Mouse (Mus musculus): ENCODE data around the gene Dazap1. TPM values are rescaled to one million over a fixed set of nuclear protein-coding genes. Genes with fewer than 3 reads are reported as not detected.

Dazap1 gene
- total and polyA plus RNA-seq, 2 experiments from 2014 or later: 30.3 to 96.2 TPM

DNA sequence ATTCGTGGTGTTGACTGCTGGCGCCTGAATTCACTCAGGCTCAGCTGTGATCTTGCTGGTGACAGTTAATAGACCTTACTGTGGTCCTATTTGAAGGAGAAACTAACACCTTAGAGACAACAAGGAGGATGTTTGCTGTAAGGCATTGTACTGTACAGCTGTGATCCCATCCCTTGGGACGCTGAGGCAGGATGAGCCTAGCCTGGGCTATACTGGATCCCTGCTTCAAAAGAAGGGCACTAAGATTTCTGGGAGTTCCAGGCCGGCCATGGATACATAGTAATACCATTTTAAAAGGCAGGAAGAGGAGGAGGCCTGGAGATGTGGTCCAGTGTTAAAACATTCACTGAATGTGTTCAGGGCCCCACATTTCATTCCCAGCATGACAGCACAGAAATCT is 10.7 kb upstream of the Dazap1 start:
- no peaks in the 10 kb centered on the region for H3K9me3 ChIP-seq (replicated peaks; ENCODE audit: control insufficient read depth, low read length)
- WGBS: 80% methylated on average over 4 of the region's 4 CpGs

DNA sequence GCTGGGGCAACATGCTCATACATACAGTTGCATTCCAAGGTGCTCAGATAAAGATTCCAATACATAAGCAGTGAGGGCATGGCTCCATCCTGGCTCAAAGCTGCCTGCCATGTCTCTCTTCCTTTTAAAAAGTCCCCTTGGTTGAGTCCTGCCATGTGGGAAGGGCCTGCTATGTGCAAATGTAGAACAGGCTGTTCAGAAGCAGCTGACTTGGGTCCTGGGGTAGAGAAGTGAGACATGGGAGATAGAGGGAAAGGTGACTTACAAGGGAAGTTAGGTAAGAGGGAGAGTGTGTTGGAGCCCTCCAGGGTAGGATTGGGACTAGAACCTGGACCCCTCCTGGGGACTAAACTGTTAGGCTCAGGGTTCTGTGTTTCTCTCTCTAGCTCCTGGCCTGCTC is 9.3 kb upstream of the Dazap1 start:
- Histone ChIP-seq H3K27me3 (ENCODE audit: control insufficient read depth, insufficient read depth, low read length) (no peaks in the 10 kb centered on the region), H3K9me3 (replicated peaks; ENCODE audit: control insufficient read depth, low read length) (no peaks in the 10 kb centered on the region), H3K9ac (replicated peaks; ENCODE audit: low read depth, low read length) (no peak overlapping the region), H3K27ac (ENCODE audit: low read depth) (peak overlapping the region; percentile 43; the same call in 1 of the 2 replicates), H3K4me2 (ENCODE audit: low read depth, low read length) (no peak overlapping the region), H3K36me3 (replicated peaks; ENCODE audit: control insufficient read depth, insufficient read depth, low read length) (peaks cover 44% of the 10 kb centered on the region), H3K4me3 (ENCODE audit: low read depth, low read length) (no peak overlapping the region), H3K4me1 (ENCODE audit: control insufficient read depth, insufficient read depth) (peaks cover 7% of the 10 kb centered on the region; the same call in 1 of the 2 replicates)
- no peak for DNase-seq (ENCODE audit: low spot score)
- ATAC-seq (ENCODE audit: insufficient read depth, low read depth): no peak
- TF ChIP-seq CTCF (IDR thresholded peaks at IDR 0.05; ENCODE audit: low read depth): no peak
- no peak for TF ChIP-seq EP300 (IDR thresholded peaks at IDR 0.05; ENCODE audit: low read depth)

More for the DNA sequence above, 10.7 kb upstream of the Dazap1 start:
- peaks cover 7% of the 10 kb centered on the region; the same call in 1 of the 2 replicates for H3K4me1 ChIP-seq (ENCODE audit: control insufficient read depth, insufficient read depth)
- peak overlapping the region; percentile 72; the same call in 1 of the 2 replicates for H3K4me3 ChIP-seq (ENCODE audit: low read depth, low read length)
- TF ChIP-seq CTCF (IDR thresholded peaks at IDR 0.05; ENCODE audit: low read depth): no peak
- ATAC-seq (ENCODE audit: insufficient read depth, low read depth) (no peak), DNase-seq (ENCODE audit: low spot score) (no peak)
- H3K27ac ChIP-seq (ENCODE audit: low read depth): 0 out of 2 replicates have a peak overlapping the region, but pooled peaks have one; percentile 92
- H3K27me3 ChIP-seq (ENCODE audit: control insufficient read depth, insufficient read depth, low read length): no peaks in the 10 kb centered on the region
- no peak overlapping the region for H3K9ac ChIP-seq (replicated peaks; ENCODE audit: low read depth, low read length)
- peaks cover 29% of the 10 kb centered on the region for H3K36me3 ChIP-seq (replicated peaks; ENCODE audit: control insufficient read depth, insufficient read depth, low read length)
- H3K4me2 ChIP-seq (ENCODE audit: low read depth, low read length): peak overlapping the region; percentile 79

DNA sequence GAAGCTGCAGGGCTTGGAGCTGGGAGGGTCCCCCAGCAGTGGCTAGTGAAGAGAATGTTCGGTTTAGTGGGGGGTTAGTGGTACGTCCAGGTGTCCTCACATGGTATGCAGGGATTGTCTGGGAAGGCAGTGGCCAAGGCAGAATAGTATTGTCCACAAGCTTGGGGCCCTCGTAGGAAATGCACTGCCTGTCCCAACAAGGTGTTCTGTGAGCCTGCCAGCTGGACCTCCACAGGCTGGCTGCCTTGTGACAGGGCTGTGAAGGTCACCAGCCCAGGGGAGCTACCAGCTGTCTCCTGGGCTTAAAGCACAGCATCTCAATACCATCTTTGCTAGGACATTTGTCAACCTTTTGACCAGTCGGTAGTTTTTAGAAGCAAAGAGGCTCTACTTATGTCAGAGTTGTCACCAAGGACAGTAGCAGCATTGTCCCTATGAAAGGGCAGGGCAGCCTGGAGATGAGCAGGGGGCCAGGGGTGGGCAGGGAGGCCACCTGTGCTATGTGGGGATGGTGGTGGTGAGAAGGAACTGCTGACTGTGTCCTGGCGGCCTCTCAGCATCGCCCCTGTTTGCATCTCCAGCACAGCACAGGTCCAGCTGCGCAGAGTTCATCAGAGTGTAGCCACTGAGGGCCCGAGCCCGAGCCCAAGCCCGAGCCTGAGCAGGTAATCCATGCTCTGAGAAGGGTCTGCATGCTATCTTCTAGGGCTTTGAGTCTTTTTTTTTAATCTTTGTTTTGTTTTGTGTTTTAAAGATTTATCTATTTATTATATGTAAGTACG is 8.6 kb upstream of the Dazap1 start:
- ATAC-seq (ENCODE audit: insufficient read depth, low read depth): no peak
- Histone ChIP-seq H3K4me3 (ENCODE audit: low read depth, low read length) (no peak overlapping the region), H3K9me3 (replicated peaks; ENCODE audit: control insufficient read depth, low read length) (no peaks in the 10 kb centered on the region), H3K27me3 (ENCODE audit: control insufficient read depth, insufficient read depth, low read length) (no peaks in the 10 kb centered on the region), H3K9ac (replicated peaks; ENCODE audit: low read depth, low read length) (no peak overlapping the region), H3K36me3 (replicated peaks; ENCODE audit: control insufficient read depth, insufficient read depth, low read length) (peaks cover 49% of the 10 kb centered on the region), H3K4me2 (ENCODE audit: low read depth, low read length) (no peak overlapping the region), H3K27ac (ENCODE audit: low read depth) (peak overlapping the region; percentile 43), H3K4me1 (ENCODE audit: control insufficient read depth, insufficient read depth) (peaks cover 7% of the 10 kb centered on the region; the same call in 1 of the 2 replicates)
- TF ChIP-seq CTCF (IDR thresholded peaks at IDR 0.05; ENCODE audit: low read depth): no peak
- no peak for TF ChIP-seq EP300 (IDR thresholded peaks at IDR 0.05; ENCODE audit: low read depth)
- WGBS: 84% methylated on average over 11 of the region's 11 CpGs
- no peak for DNase-seq (ENCODE audit: low spot score)

DNA sequence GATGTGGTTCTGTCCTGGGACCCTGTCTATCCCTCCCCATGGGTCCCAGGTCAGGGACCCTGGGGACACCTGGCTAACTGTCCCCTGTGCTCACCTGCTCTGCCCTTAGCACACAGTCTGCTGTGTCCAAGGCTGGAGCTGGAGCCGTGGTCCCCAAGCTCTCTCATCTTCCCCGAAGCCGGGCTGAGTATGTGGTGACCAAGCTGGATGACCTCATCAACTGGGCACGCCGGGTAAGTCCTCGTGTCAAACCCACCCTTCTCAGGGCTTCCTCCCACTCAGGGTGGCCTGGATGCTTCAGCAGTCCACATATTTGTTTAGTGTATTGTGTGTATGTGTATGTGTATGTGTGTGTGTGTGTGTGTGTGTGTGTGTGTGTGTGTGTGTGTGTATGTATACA is 7.7 kb upstream of the Dazap1 start:
- no peak overlapping the region for H3K4me3 ChIP-seq (ENCODE audit: low read depth, low read length)
- H3K27ac ChIP-seq (ENCODE audit: low read depth): no peak overlapping the region
- no peaks in the 10 kb centered on the region for H3K9me3 ChIP-seq (replicated peaks; ENCODE audit: control insufficient read depth, low read length)
- H3K4me2 ChIP-seq (ENCODE audit: low read depth, low read length): no peak overlapping the region
- DNase-seq (ENCODE audit: low spot score) (no peak), ATAC-seq (ENCODE audit: insufficient read depth, low read depth) (no peak)
- peaks cover 7% of the 10 kb centered on the region; the same call in 1 of the 2 replicates for H3K4me1 ChIP-seq (ENCODE audit: control insufficient read depth, insufficient read depth)
- H3K27me3 ChIP-seq (ENCODE audit: control insufficient read depth, insufficient read depth, low read length): no peaks in the 10 kb centered on the region
- 74% methylated on average over 6 of the region's 6 CpGs for WGBS
- H3K9ac ChIP-seq (replicated peaks; ENCODE audit: low read depth, low read length): no peak overlapping the region
- no peak for TF ChIP-seq EP300 (IDR thresholded peaks at IDR 0.05; ENCODE audit: low read depth)
- H3K36me3 ChIP-seq (replicated peaks; ENCODE audit: control insufficient read depth, insufficient read depth, low read length): peaks cover 57% of the 10 kb centered on the region

DNA sequence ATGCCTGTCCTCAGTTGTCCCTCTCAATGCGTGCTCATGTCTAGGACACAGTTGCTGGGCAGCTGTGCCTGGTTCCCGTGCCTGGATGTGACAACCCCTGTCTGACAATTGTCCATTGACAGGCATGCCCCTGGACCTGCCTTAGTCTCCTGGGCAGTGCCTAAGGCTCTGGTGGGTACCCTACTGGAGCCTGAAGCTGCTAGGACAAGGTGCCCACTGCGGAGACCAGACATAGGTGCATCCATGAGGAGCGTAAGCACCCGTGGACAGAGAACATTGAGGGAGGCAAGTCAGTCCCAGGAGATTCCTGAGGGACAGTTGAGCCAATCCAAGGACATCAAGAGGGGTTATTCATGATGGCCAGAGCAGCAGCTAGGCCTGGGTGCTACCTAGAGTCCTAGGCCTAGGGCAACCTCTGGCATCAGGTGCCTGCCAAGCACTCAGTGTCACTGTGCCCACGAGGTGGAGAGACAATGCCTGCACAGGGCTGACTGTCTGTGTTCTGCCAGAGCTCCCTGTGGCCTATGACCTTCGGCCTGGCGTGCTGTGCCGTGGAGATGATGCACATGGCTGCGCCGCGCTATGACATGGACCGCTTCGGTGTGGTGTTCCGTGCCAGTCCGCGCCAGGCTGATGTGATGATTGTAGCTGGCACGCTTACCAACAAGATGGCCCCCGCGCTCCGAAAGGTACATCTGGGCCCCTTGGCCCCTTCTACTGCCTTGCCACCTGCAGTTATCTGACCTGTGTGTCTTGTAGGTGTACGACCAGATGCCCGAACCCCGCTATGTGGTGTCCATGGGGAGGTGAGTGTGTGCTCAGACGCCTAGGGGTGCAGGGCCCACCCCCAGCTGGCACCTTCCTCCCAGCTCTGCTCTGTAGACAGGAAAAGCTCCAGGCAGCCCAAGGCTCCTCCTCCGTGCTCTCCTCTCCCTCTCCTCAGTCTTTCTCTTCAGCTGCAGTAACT is 6.7 kb upstream of the Dazap1 start:
- WGBS: 93% methylated on average over 26 of the region's 26 CpGs
- H3K4me1 ChIP-seq (ENCODE audit: control insufficient read depth, insufficient read depth): peaks cover 10% of the 10 kb centered on the region
- no peak overlapping the region for H3K4me3 ChIP-seq (ENCODE audit: low read depth, low read length)
- H3K27ac ChIP-seq (ENCODE audit: low read depth): no peak overlapping the region
- DNase-seq (ENCODE audit: low spot score) (no peak), ATAC-seq (ENCODE audit: insufficient read depth, low read depth) (no peak)
- TF ChIP-seq EP300 (IDR thresholded peaks at IDR 0.05; ENCODE audit: low read depth): no peak
- TF ChIP-seq CTCF (IDR thresholded peaks at IDR 0.05; ENCODE audit: low read depth): no peak
- no peak overlapping the region for H3K4me2 ChIP-seq (ENCODE audit: low read depth, low read length)
- no peaks in the 10 kb centered on the region for H3K27me3 ChIP-seq (ENCODE audit: control insufficient read depth, insufficient read depth, low read length)
- no peak overlapping the region for H3K9ac ChIP-seq (replicated peaks; ENCODE audit: low read depth, low read length)
- no peaks in the 10 kb centered on the region for H3K9me3 ChIP-seq (replicated peaks; ENCODE audit: control insufficient read depth, low read length)
- H3K36me3 ChIP-seq (replicated peaks; ENCODE audit: control insufficient read depth, insufficient read depth, low read length): peaks cover 61% of the 10 kb centered on the region
